Mouse (Mus musculus) lung, adult 10 weeks (tissue): ENCODE results near the gene Gm6614. TPM values are rescaled to one million over a fixed set of nuclear protein-coding genes. Genes with fewer than 3 reads are reported as not detected.

ENCODE experiments used
- polyA plus RNA-seq: library from polyadenylated mRNA; stranded (reverse); fragments of 350-450 nt; fragmentation: Illumina TruSeq; extraction: RNeasy Lipid Tissue Mini Kit (QIAGEN cat#74804); gene quantifications from one replicate; pipeline ENCODE4 v1.2.3, GENCODE M21; 2014; ENCODE audit warnings: low read depth, low replicate concordance; ENCODE audit not compliant: insufficient read depth

The Gm6614 gene
- polyA plus RNA-seq: not detected

GRCm38 (mm10) chr6:142011364-142011955, at the start of gene Gm6614:
Gene Gm6614, minus strand, starts transcription at chr6:142011414.

GRCm38 (mm10) chr6:141946862-141947261, 64.4 kb downstream of the Gm6614 start, which contains the start of gene Slco1a1:
Gene Slco1a1, minus strand, starts transcription at chr6:141946962.

Other genes starting within 250 kb of the Gm6614 start
- not detected for gene Gm5724, start 237.6 kb downstream of the Gm6614 start, polyA plus RNA-seq
- gene Slco1a4, start 155.2 kb downstream of the Gm6614 start, polyA plus RNA-seq: not detected
- gene Slco1a1, start 64.5 kb downstream of the Gm6614 start, polyA plus RNA-seq: not detected
- not detected for gene Slco1a6, start 197.1 kb upstream of the Gm6614 start, polyA plus RNA-seq